Mouse (Mus musculus) neutrophil, adult 5-6 weeks (primary cell): ENCODE data around the gene Dclk2. TPM values are rescaled to one million over a fixed set of nuclear protein-coding genes. Genes with fewer than 3 reads are reported as not detected.

Experiments used
- ATAC-seq: fragments of 151-379, 151-347 bp; 2 replicates; pipeline ENCODE4 v1.8.0; 2017; ENCODE audit warnings: mild to moderate bottlenecking, moderate TSS enrichment; ENCODE audit not compliant: insufficient number of reproducible peaks, poor library complexity, low FRiP score, severe bottlenecking; ENCODE audit errors: extremely low read depth
- total RNA-seq: library from RNA; stranded (forward); fragments of 200-1000 nt; gene quantifications from 2 replicates; pipeline ENCODE4 v1.2.3, GENCODE M21; 2017

Dclk2 gene
- total RNA-seq, 1 experiment from 2014 or later = 19.1 TPM

DNA sequence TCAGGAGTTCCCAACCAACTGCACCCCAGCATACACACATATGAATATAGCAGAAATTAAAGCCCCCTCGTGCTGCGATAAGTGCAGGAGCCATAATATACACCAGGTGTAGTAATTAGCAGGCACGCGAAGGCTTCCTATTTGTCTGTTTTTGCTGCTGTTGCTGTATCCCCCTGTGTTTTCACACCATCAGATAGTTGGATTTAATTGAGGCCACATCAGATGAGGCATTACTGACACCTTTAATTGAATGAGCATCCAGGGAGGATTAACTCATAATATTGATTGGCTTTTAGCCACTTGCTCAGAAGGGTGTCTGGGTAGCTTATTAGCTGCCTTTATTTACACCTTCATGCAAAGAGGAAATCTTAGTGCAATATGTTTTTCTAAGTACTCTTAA, 180.9 kb downstream of the Dclk2 start:
- ATAC-seq = no peak

GRCm38 (mm10) chr3:86738831-86739230, 181.8 kb downstream of the Dclk2 start:
- no peak for ATAC-seq

Other genes starting within 250 kb of the Dclk2 start
- 35.3 and 41.1 TPM in 2 replicates for gene Cd1d1, start 78.6 kb upstream of the Dclk2 start, total RNA-seq